Mouse (Mus musculus) urinary bladder, postnatal 25 days (tissue): ENCODE results near the gene Nfyc.

Source experiments
- DNase-seq: peaks from one replicate; pipeline ENCODE4 v3.0.0; 2022; ENCODE audit warnings: low spot score

The Nfyc gene

GRCm38 (mm10) chr4:120713856-120714497 lies 117.4 kb downstream of the Nfyc start:
- DNase-seq: no peak

DNA sequence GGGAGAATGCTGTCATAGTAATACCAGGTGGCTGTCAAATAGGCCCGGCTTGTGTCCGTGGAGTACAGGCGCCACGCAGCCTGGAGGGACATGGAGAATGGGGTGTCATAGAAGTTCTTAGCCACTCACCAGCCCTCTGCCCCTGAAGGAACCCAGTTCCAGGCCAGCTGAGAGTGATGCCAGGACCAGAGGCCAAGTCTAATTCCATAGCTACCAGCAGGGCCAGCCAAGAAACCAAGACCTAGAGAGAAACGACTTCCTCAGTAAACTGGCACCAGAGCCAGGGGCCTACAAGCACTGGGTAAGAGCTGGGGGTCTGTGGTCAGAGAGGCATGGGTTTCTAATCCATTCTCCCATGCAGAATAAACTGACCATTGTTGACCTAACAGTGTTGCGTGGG lies 118.4 kb downstream of the Nfyc start:
- DNase-seq: no peak

- no peak for DNase-seq
Observed at GRCm38 (mm10) chr4:120712236-120712635, 119.1 kb downstream of the Nfyc start.
